Mouse (Mus musculus): ENCODE data around the gene 9930111J21Rik1. TPM values are rescaled to one million over a fixed set of nuclear protein-coding genes. Genes with fewer than 3 reads are reported as not detected.
"Not testable (repeated sequence)": the region's sequence is repeated elsewhere in the genome, so short reads cannot be mapped to it uniquely, and the experiment has no call there.

The 9930111J21Rik1 gene
- polyA plus RNA-seq, 2 experiments: 0.22 to 0.61 TPM

DNA sequence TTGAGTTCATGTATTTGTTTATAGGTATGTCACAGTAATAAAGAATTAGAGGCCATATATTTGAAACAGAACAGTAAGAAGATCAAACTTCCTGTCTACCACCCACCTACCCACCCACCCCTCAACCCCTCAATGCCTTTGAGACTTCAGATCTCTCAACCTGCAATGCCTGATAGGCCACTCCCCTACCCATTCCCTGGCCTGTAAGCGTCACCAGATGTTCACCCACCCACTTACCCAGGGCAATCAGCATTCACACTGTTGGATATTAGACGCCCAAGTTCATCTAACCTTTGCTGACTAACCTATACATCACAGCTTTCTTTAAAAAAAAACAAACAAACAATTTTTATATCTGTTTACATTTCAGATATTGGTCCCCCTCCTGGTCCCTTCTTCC, 10.8 kb upstream of the 9930111J21Rik1 start:
- not testable (repeated sequence) for H3K36me3 ChIP-seq (replicated peaks; ENCODE audit: control insufficient read depth, insufficient read depth, low read depth); H3K9me3 ChIP-seq (ENCODE audit: control insufficient read depth, low read length); H3K27ac ChIP-seq; H3K4me3 ChIP-seq (ENCODE audit: insufficient read depth in 1 of 2, low read depth in 2 of 2, low read length in 2 of 2); DNase-seq (ENCODE audit: low read depth in 3 of 3, low spot score in 3 of 3); H3K4me1 ChIP-seq (replicated peaks; ENCODE audit: control insufficient read depth in 2 of 2, insufficient read depth in 2 of 2, low read length in 1 of 2); H3K9ac ChIP-seq (replicated peaks); H3K27me3 ChIP-seq (ENCODE audit: control insufficient read depth, insufficient read depth, low read length); ATAC-seq (ENCODE audit: insufficient read depth); H3K4me2 ChIP-seq (ENCODE audit: low read depth)
- 41% methylated on average over 1 of the region's 2 CpGs for WGBS (ENCODE audit: insufficient replicate concordance)

DNA sequence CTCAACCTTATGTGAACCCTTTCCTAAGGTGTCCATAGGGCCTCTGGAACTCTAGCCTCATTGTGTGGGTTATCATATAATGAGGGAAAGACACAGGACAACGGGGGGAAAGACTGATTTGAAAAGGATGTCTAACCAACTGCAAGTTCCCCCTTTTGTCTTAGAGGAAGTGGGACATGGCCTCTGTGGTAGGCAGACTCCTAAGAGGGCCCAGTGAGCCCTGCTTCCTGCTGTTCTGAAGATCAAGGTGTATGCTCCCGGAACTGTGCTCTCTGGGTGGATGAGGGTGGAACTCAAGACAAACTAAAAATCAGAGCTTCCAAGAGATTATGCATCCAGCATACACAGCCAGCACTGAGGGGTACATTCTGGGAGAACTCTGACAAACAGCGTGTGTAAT, 9.0 kb upstream of the 9930111J21Rik1 start:
- WGBS (ENCODE audit: insufficient replicate concordance): 36% methylated on average over 2 of the region's 3 CpGs
- H3K9me3 ChIP-seq (ENCODE audit: control insufficient read depth, low read length); H3K36me3 ChIP-seq (replicated peaks; ENCODE audit: control insufficient read depth, insufficient read depth, low read depth); H3K4me1 ChIP-seq (replicated peaks; ENCODE audit: control insufficient read depth in 2 of 2, insufficient read depth in 2 of 2, low read length in 1 of 2); H3K27me3 ChIP-seq (ENCODE audit: control insufficient read depth, insufficient read depth, low read length); H3K27ac ChIP-seq; DNase-seq (ENCODE audit: low read depth in 3 of 3, low spot score in 3 of 3); H3K4me3 ChIP-seq (ENCODE audit: insufficient read depth in 1 of 2, low read depth in 2 of 2, low read length in 2 of 2); H3K4me2 ChIP-seq (ENCODE audit: low read depth); H3K9ac ChIP-seq (replicated peaks); ATAC-seq (ENCODE audit: insufficient read depth): not testable (repeated sequence)

DNA sequence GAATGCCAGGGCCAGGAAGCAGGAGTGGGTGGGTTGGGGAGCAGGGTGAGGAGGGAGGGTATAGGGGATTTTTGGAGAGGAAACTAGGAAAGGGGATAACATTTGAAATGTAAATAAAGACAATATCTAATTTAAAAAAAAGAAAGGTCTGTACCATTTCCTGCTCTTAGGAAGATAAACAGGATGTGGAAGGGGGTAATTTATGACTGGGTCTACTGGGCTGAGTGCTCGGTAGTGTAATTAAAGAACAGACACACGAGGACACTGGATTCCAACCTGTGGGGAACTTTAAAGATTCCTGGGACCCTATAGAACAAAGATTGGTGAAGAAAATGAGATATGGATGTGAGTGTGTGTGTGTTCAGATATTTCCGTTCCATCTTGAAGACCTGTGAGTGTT, 3.6 kb upstream of the 9930111J21Rik1 start:
- H3K4me3 ChIP-seq (ENCODE audit: insufficient read depth in 1 of 2, low read depth in 2 of 2, low read length in 2 of 2); ATAC-seq (ENCODE audit: insufficient read depth); H3K27ac ChIP-seq; H3K27me3 ChIP-seq (ENCODE audit: control insufficient read depth, insufficient read depth, low read length); DNase-seq (ENCODE audit: low read depth in 3 of 3, low spot score in 3 of 3); H3K9ac ChIP-seq (replicated peaks); H3K9me3 ChIP-seq (ENCODE audit: control insufficient read depth, low read length); H3K36me3 ChIP-seq (replicated peaks; ENCODE audit: control insufficient read depth, insufficient read depth, low read depth); H3K4me2 ChIP-seq (ENCODE audit: low read depth); H3K4me1 ChIP-seq (replicated peaks; ENCODE audit: control insufficient read depth in 2 of 2, insufficient read depth in 2 of 2, low read length in 1 of 2): not testable (repeated sequence)
- no CpG with 5 or more reads among the region's 3 CpGs for WGBS (ENCODE audit: insufficient replicate concordance)

DNA sequence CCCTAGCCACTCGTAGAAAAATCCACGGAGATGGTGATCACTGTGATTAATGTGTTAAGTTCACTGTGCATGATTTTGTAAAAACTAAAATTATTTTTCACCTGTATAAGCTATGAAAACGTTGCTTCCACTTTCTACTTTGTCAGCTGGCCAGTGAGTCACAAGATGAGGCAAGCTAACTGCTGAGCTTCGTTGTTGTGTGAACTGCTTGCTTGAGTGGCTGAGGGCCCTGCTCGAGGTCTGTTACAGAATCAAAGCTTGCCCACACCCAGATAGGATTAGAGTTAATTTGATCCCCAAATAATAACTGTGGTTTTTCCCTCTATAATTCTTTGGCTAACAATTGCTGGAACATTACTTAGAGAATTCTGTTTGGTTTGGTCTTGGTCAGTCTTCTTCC, 854 bp upstream of the 9930111J21Rik1 start:
- H3K27me3 ChIP-seq (ENCODE audit: control insufficient read depth, insufficient read depth, low read length); H3K4me3 ChIP-seq (ENCODE audit: insufficient read depth in 1 of 2, low read depth in 2 of 2, low read length in 2 of 2); H3K4me1 ChIP-seq (replicated peaks; ENCODE audit: control insufficient read depth in 2 of 2, insufficient read depth in 2 of 2, low read length in 1 of 2); ATAC-seq (ENCODE audit: insufficient read depth); H3K9ac ChIP-seq (replicated peaks); H3K9me3 ChIP-seq (ENCODE audit: control insufficient read depth, low read length); H3K27ac ChIP-seq; H3K36me3 ChIP-seq (replicated peaks; ENCODE audit: control insufficient read depth, insufficient read depth, low read depth); H3K4me2 ChIP-seq (ENCODE audit: low read depth); DNase-seq (ENCODE audit: low read depth in 3 of 3, low spot score in 3 of 3): not testable (repeated sequence)
- WGBS (ENCODE audit: insufficient replicate concordance): no CpG with 5 or more reads among the region's 5 CpGs

DNA sequence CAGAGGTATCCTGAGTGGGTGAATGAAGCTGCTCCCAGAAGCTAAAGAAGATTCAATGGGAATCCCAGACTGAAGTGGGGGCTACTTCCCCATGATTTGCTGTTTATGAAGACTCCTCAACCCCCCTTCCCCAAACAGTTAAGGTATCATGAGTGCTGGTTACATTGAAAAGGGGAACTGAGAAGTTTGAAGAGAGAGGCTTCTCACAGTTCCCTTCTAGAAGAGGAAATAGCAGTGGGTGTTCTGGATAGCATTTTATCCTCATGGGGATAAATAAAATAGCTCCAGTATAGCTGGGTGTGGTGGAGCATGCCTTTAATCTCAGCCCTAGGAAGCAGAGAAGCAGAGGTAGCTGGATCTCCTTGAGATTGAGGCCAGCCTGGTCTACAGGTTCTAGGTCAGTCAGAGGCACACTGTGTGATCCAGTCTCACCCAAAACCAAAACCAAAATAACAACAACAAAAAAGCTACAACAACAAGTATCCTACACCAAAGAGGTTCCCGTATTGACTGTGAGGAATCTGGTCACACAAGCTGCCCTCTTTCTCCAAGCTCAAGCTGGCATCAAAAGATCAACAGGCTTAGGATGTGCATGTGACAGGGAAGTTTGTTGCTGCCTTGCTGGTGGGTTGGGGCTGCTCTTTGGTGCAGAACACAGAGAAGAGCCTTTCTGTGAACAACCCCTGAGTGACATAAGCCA, 808 bp downstream of the 9930111J21Rik1 start, which contains the start of gene Olfr56:
Gene Olfr56 (plus strand): TSS at position 650 of the 700 bp plus-strand sequence.
- H3K27ac ChIP-seq; H3K9ac ChIP-seq (replicated peaks): not testable (repeated sequence)
- no CpG with 5 or more reads among the region's 1 CpGs for WGBS (ENCODE audit: insufficient replicate concordance)

DNA sequence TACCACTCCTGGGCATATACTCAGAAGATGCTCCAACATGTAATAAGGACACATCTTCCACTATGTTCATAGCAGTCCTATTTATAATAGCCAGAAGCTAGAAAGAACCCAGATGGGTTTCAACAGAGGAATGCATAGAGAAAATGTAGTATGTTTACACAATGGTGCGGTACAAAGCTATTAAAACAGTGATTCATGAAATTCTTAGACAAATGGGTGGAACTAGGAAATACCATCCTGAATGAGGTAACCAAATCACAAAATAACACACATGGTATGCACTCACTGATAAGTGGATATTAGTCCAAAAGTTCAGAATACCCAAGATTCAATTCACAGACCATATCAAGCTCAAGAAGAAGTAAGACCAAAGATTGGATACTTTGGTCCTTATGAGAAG, 4.5 kb downstream of the 9930111J21Rik1 start:
- not testable (repeated sequence) for ATAC-seq (ENCODE audit: insufficient read depth); H3K4me2 ChIP-seq (ENCODE audit: low read depth); H3K4me1 ChIP-seq (replicated peaks; ENCODE audit: control insufficient read depth in 2 of 2, insufficient read depth in 2 of 2, low read length in 1 of 2); H3K36me3 ChIP-seq (replicated peaks; ENCODE audit: control insufficient read depth, insufficient read depth, low read depth); H3K9ac ChIP-seq (replicated peaks); DNase-seq (ENCODE audit: low read depth in 3 of 3, low spot score in 3 of 3); H3K27ac ChIP-seq; H3K27me3 ChIP-seq (ENCODE audit: control insufficient read depth, insufficient read depth, low read length); H3K4me3 ChIP-seq (ENCODE audit: insufficient read depth in 1 of 2, low read depth in 2 of 2, low read length in 2 of 2); H3K9me3 ChIP-seq (ENCODE audit: control insufficient read depth, low read length)
- no CpG with 5 or more reads among the region's 1 CpGs for WGBS (ENCODE audit: insufficient replicate concordance)

More for the DNA sequence above, 808 bp downstream of the 9930111J21Rik1 start, which contains the start of gene Olfr56:
- not testable (repeated sequence) for H3K36me3 ChIP-seq (replicated peaks; ENCODE audit: control insufficient read depth, insufficient read depth, low read depth); ATAC-seq (ENCODE audit: insufficient read depth); H3K27me3 ChIP-seq (ENCODE audit: control insufficient read depth, insufficient read depth, low read length); H3K4me2 ChIP-seq (ENCODE audit: low read depth); H3K4me3 ChIP-seq (ENCODE audit: insufficient read depth in 1 of 2, low read depth in 2 of 2, low read length in 2 of 2); DNase-seq (ENCODE audit: low read depth in 3 of 3, low spot score in 3 of 3); H3K4me1 ChIP-seq (replicated peaks; ENCODE audit: control insufficient read depth in 2 of 2, insufficient read depth in 2 of 2, low read length in 1 of 2); H3K9me3 ChIP-seq (ENCODE audit: control insufficient read depth, low read length)

DNA sequence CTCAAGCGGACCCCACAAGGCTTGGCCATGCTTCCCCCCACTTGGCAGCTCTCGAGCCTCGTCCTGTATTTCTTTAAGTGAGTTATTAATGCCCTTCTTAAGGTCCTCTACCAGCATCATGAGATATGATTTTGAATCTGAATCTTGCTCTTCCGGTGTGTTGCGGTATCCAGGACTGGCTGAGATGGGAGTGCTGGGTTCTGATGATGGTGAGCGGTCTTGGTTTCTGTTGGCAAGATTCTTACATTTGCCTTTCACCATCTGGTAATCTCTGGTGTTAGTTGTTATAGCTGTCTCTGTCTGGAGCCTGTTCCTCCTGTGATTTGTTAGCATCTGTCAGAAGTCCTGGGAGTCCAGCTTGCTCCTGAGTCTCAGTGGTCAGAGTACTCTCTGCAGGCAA, 33.1 kb downstream of the 9930111J21Rik1 start, which contains the start of gene Psme2b:
Gene Psme2b (minus strand): TSS at position 101 of the 400 bp plus-strand sequence.
- H3K9ac ChIP-seq (replicated peaks); H3K4me2 ChIP-seq (ENCODE audit: low read depth); H3K4me3 ChIP-seq (ENCODE audit: insufficient read depth in 1 of 2, low read depth in 2 of 2, low read length in 2 of 2); ATAC-seq (ENCODE audit: insufficient read depth); H3K27ac ChIP-seq; H3K4me1 ChIP-seq (replicated peaks; ENCODE audit: control insufficient read depth in 2 of 2, insufficient read depth in 2 of 2, low read length in 1 of 2); H3K27me3 ChIP-seq (ENCODE audit: control insufficient read depth, insufficient read depth, low read length); H3K9me3 ChIP-seq (ENCODE audit: control insufficient read depth, low read length); DNase-seq (ENCODE audit: low read depth in 3 of 3, low spot score in 3 of 3); H3K36me3 ChIP-seq (replicated peaks; ENCODE audit: control insufficient read depth, insufficient read depth, low read depth): not testable (repeated sequence)
- WGBS (ENCODE audit: insufficient replicate concordance): 77% methylated on average over 6 of the region's 6 CpGs

DNA sequence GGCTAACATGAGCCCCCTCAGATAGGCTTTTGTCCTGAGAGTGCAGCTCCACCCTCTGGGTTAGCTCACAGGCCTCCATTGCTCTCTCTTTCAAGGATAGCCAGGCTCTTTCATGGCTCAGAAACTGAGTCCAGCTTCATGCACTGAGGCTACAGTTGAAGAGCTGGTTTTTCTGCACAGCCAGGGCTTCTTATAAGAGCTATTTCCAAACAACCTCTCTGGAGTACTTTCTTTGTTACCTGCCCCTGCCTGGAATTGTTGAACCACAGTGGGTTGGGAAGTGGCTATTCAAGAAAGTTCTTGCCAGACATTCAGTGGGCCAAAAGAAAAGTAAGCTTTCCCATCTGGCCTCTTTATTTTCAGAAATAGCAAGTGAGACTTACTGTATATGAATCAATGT, 39.9 kb downstream of the 9930111J21Rik1 start:
- not testable (repeated sequence) for H3K27me3 ChIP-seq (ENCODE audit: control insufficient read depth, insufficient read depth, low read length); DNase-seq (ENCODE audit: low read depth in 3 of 3, low spot score in 3 of 3); H3K4me1 ChIP-seq (replicated peaks; ENCODE audit: control insufficient read depth in 2 of 2, insufficient read depth in 2 of 2, low read length in 1 of 2)

More for the DNA sequence above, 39.9 kb downstream of the 9930111J21Rik1 start:
- not testable (repeated sequence) for H3K27ac ChIP-seq; H3K9me3 ChIP-seq (ENCODE audit: control insufficient read depth, low read length); ATAC-seq (ENCODE audit: insufficient read depth); H3K9ac ChIP-seq (replicated peaks); H3K36me3 ChIP-seq (replicated peaks; ENCODE audit: control insufficient read depth, insufficient read depth, low read depth); H3K4me2 ChIP-seq (ENCODE audit: low read depth); H3K4me3 ChIP-seq (ENCODE audit: insufficient read depth in 1 of 2, low read depth in 2 of 2, low read length in 2 of 2)
